Comparison of ENCODE assay signal across 7 mouse cellular contexts in the genomic region with DNA sequence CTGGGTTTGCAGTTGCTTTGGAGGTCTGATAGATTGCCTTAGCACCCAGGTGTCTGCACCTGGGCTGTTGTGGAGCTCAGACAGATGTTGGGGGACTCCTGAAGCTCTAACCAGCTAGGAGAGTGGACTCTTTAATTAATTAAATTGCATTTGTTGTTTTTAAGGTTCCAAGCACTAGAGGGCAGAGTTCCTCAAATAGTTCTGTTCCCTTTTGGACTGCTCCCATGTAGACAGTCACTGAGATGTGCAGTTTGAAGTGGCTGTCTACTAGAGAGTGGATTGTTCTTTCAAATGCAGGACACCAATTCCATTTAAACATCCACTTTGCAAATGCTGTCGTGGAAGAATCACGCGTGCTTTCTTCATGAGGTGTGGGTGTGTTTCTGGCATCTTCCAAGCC. TPM values are rescaled to one million over a fixed set of nuclear protein-coding genes. Genes with fewer than 3 reads are reported as not detected.
DNase-seq lines count a peak whose midpoint lies in the region; ATAC-seq lines count a peak whose summit lies in the region.

No protein-coding gene starts in this region.

- peak; percentile 76 for ATAC-seq in megakaryocyte progenitor cell, adult 5-6 weeks (replicated peaks; ENCODE audit: poor library complexity)

- DNase-seq in kidney, adult 9 months, result peak; percentile 75
- DNase-seq in kidney, adult 18-20 months, result no peak
- DNase-seq in MN1 (ENCODE audit: low spot score), result peak; percentile 51
- peak; percentile 35 for DNase-seq in embryo, embryonic 9.5 days (ENCODE audit: extremely low spot score)
- no peak for DNase-seq in urinary bladder, postnatal 4 days (ENCODE audit: low spot score in 2 of 2)
- no peak for DNase-seq in right cerebral cortex, postnatal 14 days

RNA-seq across cellular contexts. Expression of a gene that starts 21.2 kb away (rescaled TPM):
- total RNA-seq in megakaryocyte progenitor cell, adult 5-6 weeks (2015), result 29.1 and 37.2 TPM in 2 replicates
- 121 and 187 TPM in 2 replicates for total RNA-seq in megakaryocyte progenitor cell, adult 5-6 weeks (2017)

RNA-seq across cellular contexts. Expression of a gene that starts 21.3 kb away (rescaled TPM):
- total RNA-seq in megakaryocyte progenitor cell, adult 5-6 weeks (2015), result 2.8 and 4.7 TPM in 2 replicates
- total RNA-seq in megakaryocyte progenitor cell, adult 5-6 weeks (2017), result 2.6 and 4.9 TPM in 2 replicates

RNA-seq across cellular contexts. Expression of a gene that starts 48.3 kb away (rescaled TPM):
- not detected in 2 replicates for total RNA-seq in megakaryocyte progenitor cell, adult 5-6 weeks (2015)
- total RNA-seq in megakaryocyte progenitor cell, adult 5-6 weeks (2017), result not detected in 2 replicates

Comparison
In these comparisons a context has a peak if more than half of its experiments do, and no peak if none do; other contexts are left out.
1. DNase-seq: peak in kidney, adult 9 months (single experiment), MN1 (single experiment) and embryo, embryonic 9.5 days (single experiment); none in kidney, adult 18-20 months (single experiment), urinary bladder, postnatal 4 days (0 of 2) and right cerebral cortex, postnatal 14 days (single experiment).